Mouse (Mus musculus): ENCODE measurements at regions not wholly inside any gene's neighbourhood (a gene's known extent, or its start where the extent isn't known, plus 50 kb on each side); places are given as distances from the start of the nearest gene placed in this dataset.

DNA sequence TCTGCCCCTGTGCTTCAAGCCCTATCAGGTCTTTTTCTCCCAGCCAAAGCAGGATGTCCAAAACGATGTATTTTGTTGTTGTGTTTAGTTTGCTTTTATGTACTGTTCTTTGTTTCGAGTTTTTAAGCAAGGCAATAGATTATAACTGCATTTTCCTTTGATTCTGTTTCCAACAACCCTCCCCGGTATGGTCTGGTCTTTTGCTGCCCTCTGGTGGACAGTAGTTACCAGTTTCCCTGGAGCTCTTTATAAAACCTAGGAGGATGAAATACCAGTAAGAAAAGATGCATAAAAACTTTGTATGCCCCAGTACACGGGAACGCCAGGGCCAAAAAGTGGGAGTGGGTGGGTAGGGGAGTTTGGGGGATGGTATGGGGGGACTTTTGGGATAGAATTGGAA is 73.9 kb upstream of the Itm2a start:
- no peak for DNase-seq (ENCODE audit: low spot score)

DNA sequence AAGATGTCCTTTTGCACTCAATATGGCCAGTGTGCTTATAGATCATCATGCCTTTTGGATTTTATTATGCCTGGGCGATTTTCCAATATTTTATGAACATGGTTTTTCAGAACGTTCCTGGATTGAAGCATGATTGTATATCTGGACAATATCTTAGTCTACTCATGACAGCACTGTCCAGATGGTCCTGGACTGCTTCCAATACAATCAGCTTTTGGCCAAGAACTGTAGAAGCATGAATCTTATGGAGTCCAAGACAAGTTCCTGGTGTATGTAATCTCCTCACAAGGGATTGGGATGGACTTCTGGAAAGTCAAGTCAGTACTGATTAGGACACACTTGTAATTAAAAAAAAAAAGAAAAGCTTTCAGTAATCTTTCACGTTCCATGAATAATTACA is 66.1 kb upstream of the Itm2a start:
- intact Hi-C loops (cut with DNase I) = no loop called here
- DNase-seq (ENCODE audit: low spot score) = no peak

More for the DNA sequence above, 73.9 kb upstream of the Itm2a start:
- intact Hi-C loops (cut with DNase I) = loop anchor here (2.0 kb wide), 1 partner anchor 682 kb away; no protein-coding TSS in a partner anchor
